Mouse (Mus musculus): ENCODE results near the gene Cpm.

DNA sequence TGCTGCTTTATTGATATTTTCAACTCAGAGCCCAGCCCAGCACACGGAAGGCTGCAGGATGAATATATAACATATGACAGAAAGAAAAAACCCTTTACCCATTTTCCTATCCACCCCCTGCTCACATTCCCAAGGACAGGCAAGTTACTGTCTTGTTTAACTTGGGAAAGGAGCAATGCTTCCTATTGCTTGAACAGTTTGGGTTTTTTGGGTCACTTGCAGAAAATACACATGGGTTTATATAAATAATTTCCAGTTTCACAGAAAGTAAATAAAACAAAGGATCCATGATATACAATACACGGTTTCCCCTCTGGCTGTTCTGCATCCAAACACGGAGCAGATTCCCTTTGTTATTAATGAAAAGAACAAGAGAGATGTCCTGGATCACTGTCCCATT is 45.2 kb upstream of the Cpm start:
- TF ChIP-seq MEF2A (IDR thresholded peaks at IDR 0.05; ENCODE audit: borderline replicate concordance, low read depth, low read length) (no peak), MYC (IDR thresholded peaks at IDR 0.05; ENCODE audit: low read depth, low read length) (no peak), CTCF (conservative IDR thresholded peaks at IDR 0.05 in 1 of 2, IDR thresholded peaks at IDR 0.05 in 1 of 2; ENCODE audit: low read depth in 2 of 2, low read length in 2 of 2) (no peak), POLR2AphosphoS2 (IDR thresholded peaks at IDR 0.05; ENCODE audit: low read depth, low read length) (no peak), USF1 (IDR thresholded peaks at IDR 0.05; ENCODE audit: low read depth, low read length) (no peak), NRF1 (IDR thresholded peaks at IDR 0.05; ENCODE audit: low read depth, low read length) (no peak), SIN3A (IDR thresholded peaks at IDR 0.05; ENCODE audit: low read length) (no peak), RCOR1 (conservative IDR thresholded peaks at IDR 0.05; ENCODE audit: low read depth, low read length) (no peak), MXI1 (IDR thresholded peaks at IDR 0.05; ENCODE audit: low read depth, low read length) (no peak), CHD2 (IDR thresholded peaks at IDR 0.05; ENCODE audit: low read length) (no peak), JUND (conservative IDR thresholded peaks at IDR 0.05; ENCODE audit: low read depth, low read length) (no peak), MAFK (IDR thresholded peaks at IDR 0.05; ENCODE audit: insufficient replicate concordance, low read length) (no peak), POLR2A (IDR thresholded peaks at IDR 0.05; ENCODE audit: low read depth, low read length) (no peak), RAD21 (IDR thresholded peaks at IDR 0.05; ENCODE audit: low read depth, low read length) (no peak)
